Mouse (Mus musculus): ENCODE results near the gene Krtap10-4. TPM values are rescaled to one million over a fixed set of nuclear protein-coding genes. Genes with fewer than 3 reads are reported as not detected.
"Not testable (repeated sequence)": the region's sequence is repeated elsewhere in the genome, so short reads cannot be mapped to it uniquely, and the experiment has no call there.

Gene Krtap10-4
- polyA plus RNA-seq, 2 experiments from 2014 or later: not detected

DNA sequence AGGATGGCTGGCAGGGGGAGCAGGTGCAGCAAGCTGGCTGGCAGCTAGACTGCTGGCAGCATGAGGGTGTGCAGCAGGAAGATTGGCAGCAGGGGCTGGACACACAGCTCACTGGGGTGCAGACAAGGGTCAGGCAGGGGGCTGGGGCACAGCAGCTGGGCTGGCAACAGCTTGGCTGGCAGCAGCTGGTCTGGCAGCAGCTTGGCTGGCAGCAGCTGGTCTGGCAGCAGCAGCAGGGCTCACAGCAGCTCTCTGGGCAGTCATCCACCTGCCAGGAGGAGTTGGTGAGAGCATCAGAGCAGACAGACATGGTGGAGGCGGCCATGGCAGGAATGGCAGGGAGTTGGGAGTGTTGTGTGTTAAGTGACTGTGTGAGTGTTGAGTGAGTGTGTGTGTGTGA lies 39.0 kb downstream of the Krtap10-4 start, which contains the start of gene Gm7137:
Gm7137 (minus strand) TSS at position 325 of the 400 bp plus-strand sequence.
- ATAC-seq: not testable (repeated sequence)

GRCm38 (mm10) chr10:77783396-77783795 lies 43.5 kb downstream of the Krtap10-4 start:
- not testable (repeated sequence) for ATAC-seq

- ATAC-seq: not testable (repeated sequence)
Measured at GRCm38 (mm10) chr10:77782442-77782841, 44.5 kb downstream of the Krtap10-4 start, which contains the start of gene Gm3250. Gene Gm3250, minus strand, starts transcription at chr10:77782542.

DNA sequence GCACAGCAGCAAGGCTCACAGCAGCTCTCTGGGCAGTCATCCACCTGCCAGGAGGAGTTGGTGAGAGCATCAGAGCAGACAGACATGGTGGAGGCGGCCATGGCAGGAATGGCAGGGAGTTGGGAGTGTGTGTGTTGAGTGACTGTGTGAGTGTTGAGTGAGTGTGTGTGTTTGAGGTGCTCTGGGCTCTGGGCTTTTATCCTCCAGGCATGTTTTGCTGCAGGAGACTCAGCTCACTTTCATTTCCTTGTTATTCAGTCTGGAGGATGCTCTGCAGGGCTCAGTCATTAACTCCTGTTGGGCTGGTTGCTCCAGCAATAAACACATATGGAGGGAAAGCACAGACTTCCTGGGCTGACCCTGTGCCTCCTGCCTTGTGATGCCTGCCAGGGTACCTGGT lies 50.1 kb downstream of the Krtap10-4 start, which contains the start of gene Gm7138:
Gm7138 (minus strand) TSS at position 101 of the 400 bp plus-strand sequence.
- ATAC-seq: not testable (repeated sequence)

Other genes starting within 250 kb of the Krtap10-4 start
- gene Pttg1ip, start 245.4 kb downstream of the Krtap10-4 start, polyA plus RNA-seq (2017; shearing (Covaris generic)): 100 to 1,000 TPM; 107 to 179 TPM
- 100 to 1,000 TPM in 1 of 2 experiments, 10 to 100 TPM in 1; 96.6 to 109 TPM for gene Sumo3, start 221.0 kb downstream of the Krtap10-4 start, polyA plus RNA-seq (2017; shearing (Covaris generic))
- 1 to 10 TPM in 1 of 2 experiments, not detected in 1; 3.0 TPM for gene Gm49325, start 220.9 kb downstream of the Krtap10-4 start, polyA plus RNA-seq (2017; shearing (Covaris generic))
- 10 to 100 TPM; 42.0 to 65.6 TPM for gene Ube2g2, start 204.8 kb downstream of the Krtap10-4 start, polyA plus RNA-seq (2017; shearing (Covaris generic))
- 1 to 10 TPM in 1 of 2 experiments, under 1 TPM in 1; 0.31 to 1.4 TPM for gene Tspear, start 140.5 kb downstream of the Krtap10-4 start, polyA plus RNA-seq (2017; shearing (Covaris generic))
- gene Gm19402, start 136.3 kb downstream of the Krtap10-4 start, polyA plus RNA-seq (2017; shearing (Covaris generic)): not detected
- not detected for gene Gm9508, start 129.9 kb downstream of the Krtap10-4 start, polyA plus RNA-seq (2017; shearing (Covaris generic))
- not detected for gene Gm10272, start 120.5 kb downstream of the Krtap10-4 start, polyA plus RNA-seq (2017; shearing (Covaris generic))
- gene Gm10024, start 115.6 kb downstream of the Krtap10-4 start, polyA plus RNA-seq (2017; shearing (Covaris generic)): not detected
- gene Gm10142, start 111.3 kb downstream of the Krtap10-4 start, polyA plus RNA-seq (2017; shearing (Covaris generic)): not detected
- gene Krtap12-1, start 106.5 kb downstream of the Krtap10-4 start, polyA plus RNA-seq (2017; shearing (Covaris generic)): not detected
- not detected for gene Gm10100, start 100.6 kb downstream of the Krtap10-4 start, polyA plus RNA-seq (2017; shearing (Covaris generic))
- not detected for gene Gm18596, start 84.5 kb downstream of the Krtap10-4 start, polyA plus RNA-seq (2017; shearing (Covaris generic))
- not detected for gene Gm9736, start 75.7 kb downstream of the Krtap10-4 start, polyA plus RNA-seq (2017; shearing (Covaris generic))
- gene Gm3233, start 67.4 kb downstream of the Krtap10-4 start, polyA plus RNA-seq (2017; shearing (Covaris generic)): not detected
- gene Gm3238, start 55.8 kb downstream of the Krtap10-4 start, polyA plus RNA-seq (2017; shearing (Covaris generic)): not detected
- gene Gm7138, start 50.2 kb downstream of the Krtap10-4 start, polyA plus RNA-seq (2017; shearing (Covaris generic)): not detected
- gene Gm3250, start 44.6 kb downstream of the Krtap10-4 start, polyA plus RNA-seq (2017; shearing (Covaris generic)): not detected
- not detected for gene Gm7137, start 38.9 kb downstream of the Krtap10-4 start, polyA plus RNA-seq (2017; shearing (Covaris generic))
- not detected for gene Gm9639, start 32.0 kb downstream of the Krtap10-4 start, polyA plus RNA-seq (2017; shearing (Covaris generic))
- not detected for gene Gm19668, start 28.0 kb downstream of the Krtap10-4 start, polyA plus RNA-seq (2017; shearing (Covaris generic))
- gene Gm9507, start 15.3 kb downstream of the Krtap10-4 start, polyA plus RNA-seq (2017; shearing (Covaris generic)): not detected
- not detected for gene Gm2696, start 12.4 kb downstream of the Krtap10-4 start, polyA plus RNA-seq (2017; shearing (Covaris generic))
- gene Krtap10-10, start 8.9 kb upstream of the Krtap10-4 start, polyA plus RNA-seq (2017; shearing (Covaris generic)): not detected
- gene Gm36176, start 19.7 kb upstream of the Krtap10-4 start, polyA plus RNA-seq (2017; shearing (Covaris generic)): not detected
- not detected for gene Gm10318, start 25.8 kb upstream of the Krtap10-4 start, polyA plus RNA-seq (2017; shearing (Covaris generic))
- gene Gm3285, start 34.9 kb upstream of the Krtap10-4 start, polyA plus RNA-seq (2017; shearing (Covaris generic)): not detected
- not detected for gene Lrrc3, start 75.4 kb upstream of the Krtap10-4 start, polyA plus RNA-seq (2017; shearing (Covaris generic))
- 1 to 10 TPM in 1 of 2 experiments, not detected in 1; 1.2 TPM for gene Trpm2, start 143.5 kb upstream of the Krtap10-4 start, polyA plus RNA-seq (2017; shearing (Covaris generic))
- gene 1810043G02Rik, start 151.4 kb upstream of the Krtap10-4 start, polyA plus RNA-seq (2017; shearing (Covaris generic)): 10 to 100 TPM in 1 of 2 experiments, 1 to 10 TPM in 1; 5.4 to 13.8 TPM
- gene Pfkl, start 183.0 kb upstream of the Krtap10-4 start, polyA plus RNA-seq (2017; shearing (Covaris generic)): 100 to 1,000 TPM in 1 of 2 experiments, 10 to 100 TPM in 1; 60.6 to 118 TPM
- gene Dnmt3l, start 214.9 kb upstream of the Krtap10-4 start, polyA plus RNA-seq (2017; shearing (Covaris generic)): not detected
- under 1 TPM in 1 of 2 experiments, not detected in 1; 0.33 TPM for gene Aire, start 216.5 kb upstream of the Krtap10-4 start, polyA plus RNA-seq (2017; shearing (Covaris generic))
- 10 to 100 TPM in 1 of 2 experiments, 1 to 10 TPM in 1; 8.8 to 19.3 TPM for gene Icosl, start 242.2 kb upstream of the Krtap10-4 start, polyA plus RNA-seq (2017; shearing (Covaris generic))

All from CD4-positive, CD25-positive, alpha-beta regulatory T cell, adult 4 months (primary cell).